Mouse (Mus musculus) yolk sac, embryonic 10.5 days (tissue): ENCODE data around the gene Epb41l2.

ENCODE experiments used
- DNase-seq: peaks from one replicate; pipeline ENCODE4 v3.0.0-alpha.2; 2017; ENCODE audit warnings: low spot score

Epb41l2 gene

DNA sequence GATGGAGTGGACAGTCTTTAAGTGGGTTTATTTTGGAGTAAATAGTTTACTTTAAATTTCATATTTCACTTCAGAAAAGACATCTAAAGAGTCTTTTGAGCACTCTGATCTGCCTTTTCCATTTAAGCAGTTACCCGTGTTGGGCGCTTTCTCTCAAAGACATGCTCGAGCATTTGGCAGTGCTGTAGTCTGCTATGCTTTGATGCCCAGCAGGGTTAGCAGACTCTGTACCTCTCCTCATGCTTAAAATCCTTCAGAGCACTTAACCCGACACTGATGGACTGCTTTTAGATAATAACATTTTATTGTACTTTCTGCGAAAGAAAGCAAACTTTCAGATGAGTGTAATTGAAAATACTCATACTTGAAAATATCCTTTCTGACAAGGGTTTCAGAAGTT, 143.7 kb downstream of the Epb41l2 start:
- DNase-seq, result no peak

GRCm38 (mm10) chr10:25513821-25514220, 154.2 kb downstream of the Epb41l2 start:
- DNase-seq, result no peak

GRCm38 (mm10) chr10:25519954-25520353, 160.4 kb downstream of the Epb41l2 start:
- DNase-seq, result peak; percentile 83

- DNase-seq, result peak; percentile 25
Observed at GRCm38 (mm10) chr10:25520428-25520827, 160.8 kb downstream of the Epb41l2 start.

DNA sequence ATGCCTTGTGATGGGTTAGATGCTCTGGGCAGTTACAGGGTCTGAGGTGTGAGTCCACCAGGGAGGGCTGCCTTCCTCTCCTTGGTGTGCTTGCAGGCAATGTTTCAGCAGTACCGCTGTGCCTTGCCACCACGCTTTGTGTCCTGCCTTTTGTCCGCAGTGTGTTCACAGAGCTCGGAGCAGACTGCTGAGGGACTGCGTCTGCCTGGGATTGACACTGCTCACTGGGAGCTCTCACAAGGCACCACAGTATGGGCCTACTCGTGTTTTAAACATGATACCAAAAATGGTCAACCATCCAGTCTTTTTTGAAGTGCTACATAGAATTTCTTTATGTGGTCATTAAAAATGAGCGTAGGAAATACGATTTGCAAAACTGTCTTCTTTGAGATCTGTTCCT, 164.1 kb downstream of the Epb41l2 start:
- no peak for DNase-seq

DNA sequence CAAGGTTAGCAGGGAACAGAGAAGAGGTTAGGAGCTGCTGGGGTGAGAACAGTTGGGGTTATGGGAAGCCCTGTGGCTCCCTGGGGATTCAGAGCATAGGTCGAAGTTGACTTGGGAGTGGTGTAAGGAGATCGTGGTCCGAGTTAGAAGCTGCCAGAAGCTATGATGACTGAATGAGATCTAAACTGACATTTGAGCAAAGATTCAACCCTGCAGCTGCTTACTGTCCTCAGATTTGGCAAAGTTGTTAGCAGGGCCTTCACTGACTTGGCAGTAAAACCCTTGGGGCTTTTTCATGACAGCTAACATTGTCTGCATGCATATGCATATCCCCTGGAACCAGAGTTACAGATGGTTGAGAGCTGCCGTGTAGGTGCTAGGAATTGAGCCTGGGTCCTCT, 166.6 kb downstream of the Epb41l2 start:
- DNase-seq, result no peak

DNA sequence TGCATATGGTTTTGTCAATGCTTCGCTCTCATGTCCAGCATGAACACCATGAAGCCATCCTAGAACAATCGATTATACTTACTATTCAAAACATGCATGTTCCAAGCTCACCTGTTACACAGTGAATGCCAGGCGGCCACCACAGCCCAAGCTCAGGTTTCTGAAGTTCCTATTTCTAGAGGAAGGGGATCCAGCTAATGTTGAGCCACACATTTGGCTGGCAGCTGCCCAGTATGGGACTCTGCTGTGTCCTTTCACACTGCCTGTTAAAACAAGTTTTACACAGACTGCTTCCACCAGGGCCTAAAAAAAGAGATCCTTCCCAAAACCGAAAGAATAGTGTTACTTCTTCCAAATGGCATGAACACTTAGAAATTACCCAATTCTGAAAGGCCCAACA, 167.0 kb downstream of the Epb41l2 start:
- no peak for DNase-seq

DNA sequence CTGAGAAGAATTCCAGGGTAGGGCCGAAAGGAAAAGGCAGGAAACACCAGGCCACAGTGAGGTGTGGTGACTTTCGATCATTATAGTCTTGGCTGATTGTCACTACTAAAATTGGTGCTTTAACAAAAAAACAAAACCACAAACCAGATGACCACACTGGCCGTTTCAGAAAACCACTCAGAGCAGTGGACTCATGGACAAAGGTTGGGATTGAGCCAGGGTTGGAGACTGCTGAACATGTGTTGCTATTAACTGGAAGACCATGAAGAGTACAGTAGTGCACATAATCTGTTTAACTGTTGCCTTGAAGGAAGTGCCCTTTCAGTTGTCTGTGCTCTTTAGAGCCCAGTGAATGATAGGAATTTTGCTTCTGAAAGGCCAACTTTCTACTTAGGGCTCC, 167.5 kb downstream of the Epb41l2 start:
- DNase-seq, result no peak

- no peak for DNase-seq
Observed at GRCm38 (mm10) chr10:25531335-25531734, 171.7 kb downstream of the Epb41l2 start.

GRCm38 (mm10) chr10:25533105-25533504, 173.5 kb downstream of the Epb41l2 start:
- DNase-seq, result no peak

- no peak for DNase-seq
Observed at GRCm38 (mm10) chr10:25533513-25534246, 174.1 kb downstream of the Epb41l2 start.

DNA sequence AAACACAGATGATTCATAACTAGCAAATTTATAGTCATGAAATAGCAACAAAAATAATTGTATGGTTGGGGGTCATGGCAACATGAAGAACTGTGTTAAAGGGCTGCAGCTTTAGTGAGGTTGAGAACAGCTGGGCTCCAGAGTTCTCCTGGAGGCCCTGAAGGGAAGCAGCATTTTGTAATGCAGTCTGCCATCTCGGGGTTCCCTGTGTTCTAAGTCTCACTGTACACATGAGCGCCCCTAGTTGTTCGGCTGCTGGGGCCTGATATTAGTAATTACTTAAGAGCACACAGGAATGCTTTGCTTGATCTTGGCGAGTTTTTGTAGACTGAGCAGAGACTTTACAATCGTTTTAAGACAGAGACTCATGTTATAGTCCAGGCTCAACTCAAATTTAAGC, 174.9 kb downstream of the Epb41l2 start:
- no peak for DNase-seq

GRCm38 (mm10) chr10:25535891-25536331, 176.3 kb downstream of the Epb41l2 start, which contains the start of gene Smlr1:
Gene Smlr1 (minus strand): TSS chr10:25536267.
- peak; percentile 82 for DNase-seq

DNA sequence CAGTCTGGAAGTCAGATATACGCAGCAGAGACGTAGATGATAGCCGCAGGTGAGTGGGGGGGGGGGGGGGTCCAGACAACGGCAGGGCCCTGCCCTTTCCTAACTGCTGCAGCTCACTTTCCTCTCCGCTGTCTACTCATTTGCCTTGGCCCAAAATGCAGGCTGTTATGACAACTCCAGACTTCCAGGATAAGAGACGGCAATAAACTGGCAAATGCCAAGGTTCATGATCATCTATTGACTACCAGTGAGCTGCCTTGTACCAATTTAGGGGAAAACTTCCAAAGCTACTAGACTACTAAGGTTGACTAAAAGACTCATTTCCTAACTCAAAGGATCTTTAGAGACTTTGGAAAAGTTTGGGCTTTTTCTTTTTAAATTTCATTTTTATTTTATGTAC, 177.0 kb downstream of the Epb41l2 start:
- no peak for DNase-seq

DNA sequence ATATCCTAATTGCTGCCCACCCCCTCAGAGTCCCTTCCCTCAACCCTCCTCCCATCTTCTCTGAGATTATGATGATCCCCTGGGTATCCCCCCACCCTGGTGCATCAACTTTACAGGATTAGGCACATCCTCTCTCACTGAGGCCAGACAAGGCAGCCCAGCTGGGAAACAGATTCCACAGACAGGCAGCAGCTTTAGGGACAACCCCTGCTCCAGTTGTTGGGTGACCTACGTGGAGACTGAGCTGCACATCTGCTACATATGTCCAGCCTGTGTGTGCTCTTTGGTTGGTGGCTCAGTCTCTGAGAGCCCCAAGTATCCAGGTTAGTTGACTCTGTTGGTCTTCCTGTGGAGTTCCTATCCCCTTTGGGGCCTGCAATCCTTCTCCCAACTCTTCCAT, 179.1 kb downstream of the Epb41l2 start:
- no peak for DNase-seq

DNA sequence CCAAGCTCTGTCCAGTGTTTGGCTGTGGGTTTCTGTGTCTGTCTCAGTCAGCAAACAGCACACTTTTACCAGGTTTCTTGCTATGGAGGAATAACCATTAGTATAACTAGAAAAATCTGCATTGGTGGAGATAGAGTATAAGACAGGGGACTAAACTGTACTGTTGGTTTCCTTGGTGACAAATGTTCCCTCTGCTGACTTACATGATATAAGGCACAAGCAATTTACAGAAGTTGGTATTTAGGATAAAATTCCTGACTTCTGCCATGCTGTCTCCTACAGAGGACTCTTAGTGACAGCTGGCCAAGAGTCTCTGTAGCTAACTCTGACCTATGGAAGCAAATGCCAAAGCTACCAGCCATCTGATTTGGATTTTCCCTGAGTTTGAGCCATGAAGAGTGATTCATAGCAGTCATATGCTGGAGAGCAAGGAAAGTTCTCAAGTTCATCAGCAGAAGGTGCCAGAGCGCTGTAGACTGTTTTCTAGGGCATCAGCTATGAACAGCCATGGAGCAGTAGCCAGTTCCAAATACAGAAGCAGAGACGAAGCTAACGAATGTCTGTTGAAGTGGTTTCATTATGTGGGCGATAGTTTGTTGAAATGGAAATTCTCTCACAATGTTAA, 179.7 kb downstream of the Epb41l2 start:
- DNase-seq, result no peak

DNA sequence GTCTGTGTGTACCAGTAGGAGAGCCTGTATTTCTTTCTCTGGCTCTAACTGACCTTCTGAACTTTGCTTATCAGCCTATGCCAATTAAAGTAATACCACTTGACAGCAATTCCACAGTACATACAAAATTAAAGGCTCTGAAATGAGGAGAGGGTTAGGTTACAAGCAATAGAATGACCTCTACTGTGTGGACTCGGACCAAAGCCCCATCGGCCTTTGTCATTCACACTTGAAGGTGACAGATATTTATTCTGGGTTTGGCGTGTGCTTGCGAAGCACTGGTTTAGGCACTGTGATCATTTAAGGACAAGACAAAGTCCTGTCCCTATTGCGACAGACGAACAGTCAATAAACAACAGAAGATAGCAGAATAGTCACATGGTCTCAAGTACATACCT, 180.2 kb downstream of the Epb41l2 start:
- DNase-seq, result peak; percentile 68

GRCm38 (mm10) chr10:25541097-25541496, 181.5 kb downstream of the Epb41l2 start:
- no peak for DNase-seq

GRCm38 (mm10) chr10:25552936-25553335, 193.3 kb downstream of the Epb41l2 start:
- DNase-seq, result no peak

- no peak for DNase-seq
Observed at GRCm38 (mm10) chr10:25571319-25572240, 212.0 kb downstream of the Epb41l2 start.
